Mouse (Mus musculus): ENCODE data around the gene Sema7a.

Gene Sema7a

DNA sequence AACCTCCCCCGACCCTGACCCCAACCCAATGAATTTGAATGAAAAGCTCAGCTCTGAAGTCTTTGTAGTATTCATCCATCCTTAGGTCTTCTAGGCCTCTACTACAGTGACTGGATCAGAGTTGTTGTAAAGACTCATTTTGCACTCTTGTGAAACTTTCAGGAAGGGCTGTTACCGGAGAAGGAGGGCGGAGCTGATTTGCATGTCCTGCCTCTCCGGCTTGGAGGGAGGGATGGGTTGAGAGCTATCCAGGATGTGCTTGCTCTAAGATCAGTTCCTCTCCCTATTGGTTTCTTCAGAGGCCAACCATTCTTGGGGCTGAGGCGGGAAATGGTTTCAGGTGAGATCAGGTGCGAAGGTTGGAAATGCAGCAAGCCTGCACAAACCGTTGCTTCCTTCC is 71.1 kb downstream of the Sema7a start:
- no peak for ATAC-seq (ENCODE audit: low TSS enrichment)

DNA sequence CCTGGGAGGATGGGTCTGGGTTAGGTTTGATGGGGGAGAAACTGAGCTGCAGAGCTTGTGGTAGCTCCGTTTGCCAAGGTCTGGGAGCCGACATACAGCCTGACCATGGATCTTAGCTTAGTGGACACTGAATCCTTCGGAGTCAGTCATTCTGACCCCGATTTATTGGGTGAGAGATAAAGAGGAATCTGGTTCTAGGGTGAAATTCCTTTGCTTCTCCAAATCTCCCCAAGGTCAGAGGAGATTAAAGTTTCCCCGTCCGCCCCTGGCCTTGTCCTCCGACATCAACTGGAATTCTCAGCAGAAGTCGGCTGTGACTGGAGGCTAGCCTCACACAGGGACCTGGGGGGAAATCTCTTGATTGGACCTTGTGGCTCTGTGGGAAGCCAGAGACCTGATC is 71.6 kb downstream of the Sema7a start:
- no peak for ATAC-seq (ENCODE audit: low TSS enrichment)
